Mouse (Mus musculus) ovary, adult 18-20 months (tissue): ENCODE measurements around the gene Aqp9.

Source experiments
- DNase-seq: peaks from one replicate; pipeline ENCODE4 v3.0.0; 2022; ENCODE audit warnings: low spot score, mixed read lengths

The Aqp9 gene

DNA sequence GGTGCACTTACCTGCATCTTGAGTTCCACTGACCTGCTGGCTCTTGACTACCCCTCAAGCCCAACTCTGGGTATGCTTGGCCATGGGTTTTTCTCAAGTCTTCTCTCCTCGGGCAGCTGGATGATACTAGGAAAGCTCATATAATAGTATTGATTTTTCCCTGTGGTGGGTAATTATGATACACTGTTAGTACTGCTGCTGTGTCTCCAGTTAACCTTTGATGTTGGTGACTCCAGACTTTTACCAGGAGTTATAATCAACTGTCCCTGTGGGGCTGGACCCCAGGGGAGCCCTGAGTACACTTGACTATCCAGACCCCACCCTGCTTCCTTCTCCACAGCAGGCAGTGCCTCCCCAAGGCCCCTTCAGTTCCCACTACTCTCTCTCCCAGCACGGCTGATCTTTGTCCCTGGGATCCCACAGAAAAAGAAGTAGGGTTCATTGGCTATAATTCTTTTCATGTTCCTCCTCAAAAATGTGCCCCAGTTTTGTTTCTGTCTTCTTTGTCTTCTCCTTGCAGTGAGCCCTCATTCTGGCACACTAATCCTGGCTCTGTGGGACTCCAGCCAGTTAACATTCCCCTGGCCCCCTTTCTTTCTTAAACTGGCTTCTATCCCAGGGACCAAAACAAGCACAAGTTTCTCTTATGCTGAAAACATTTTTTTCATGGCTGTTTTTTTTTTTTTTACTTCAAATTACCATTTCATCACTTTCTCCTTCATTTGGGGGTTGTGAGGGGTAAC lies 838 bp downstream of the Aqp9 start:
- no peak for DNase-seq

DNA sequence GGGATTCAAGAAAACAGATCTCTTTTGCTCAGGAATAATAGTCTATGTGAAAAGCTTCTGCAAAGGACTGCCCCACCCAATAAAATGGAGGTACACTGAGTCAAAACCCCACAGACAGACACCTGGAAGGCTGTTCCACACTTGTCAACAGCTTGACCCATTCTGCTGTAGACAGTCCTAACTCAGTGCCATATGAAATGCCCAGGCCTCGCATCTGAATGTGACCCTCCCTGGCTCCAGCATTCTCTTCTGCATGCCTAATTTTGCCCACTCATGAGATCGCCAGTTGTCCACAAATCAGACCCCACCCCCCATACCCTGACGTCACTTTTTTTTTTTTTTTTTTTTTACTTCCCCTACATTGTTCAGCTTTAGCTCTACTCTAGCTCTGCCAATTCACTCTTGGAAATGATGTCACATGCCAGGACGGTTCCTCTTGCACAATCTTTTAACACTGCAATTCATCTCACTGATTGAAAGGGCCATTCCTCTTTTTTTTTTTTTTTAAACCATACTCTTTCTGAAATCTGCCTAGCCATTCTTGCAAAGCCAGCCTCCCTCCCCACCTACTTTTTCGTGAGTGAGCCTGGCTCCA lies 1.5 kb downstream of the Aqp9 start:
- DNase-seq = no peak

DNA sequence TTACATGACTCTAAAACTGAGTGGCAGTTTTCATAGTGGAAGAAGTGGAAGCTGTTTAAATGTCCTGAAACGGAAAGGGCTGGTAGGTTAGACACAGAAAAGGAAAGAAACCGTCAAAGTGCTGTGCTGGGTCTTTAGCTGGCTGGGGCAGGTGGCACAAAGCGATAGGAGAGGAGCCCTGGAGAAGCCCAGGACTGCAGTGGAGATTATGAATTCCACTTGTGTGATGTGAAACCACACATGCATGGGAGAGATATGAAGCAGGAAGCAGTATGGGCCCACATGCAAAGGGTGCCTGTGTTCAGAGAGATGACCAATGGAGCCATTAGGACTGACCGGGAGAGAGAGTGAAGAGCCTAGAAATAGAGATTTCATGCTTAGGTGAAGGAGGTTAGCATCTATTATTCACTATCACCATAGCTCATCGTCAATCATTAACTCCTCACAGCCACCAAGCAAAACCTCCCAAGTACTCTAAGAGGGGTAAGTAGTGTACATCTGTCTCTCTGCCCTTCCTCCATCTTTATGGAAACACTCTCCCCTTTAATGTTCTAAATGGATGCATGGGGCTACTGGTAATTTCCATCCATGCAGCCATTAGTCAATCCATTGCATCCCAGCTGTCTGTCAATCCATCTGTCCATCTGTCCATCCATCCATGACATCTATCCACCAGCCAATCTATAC lies 2.3 kb downstream of the Aqp9 start:
- DNase-seq = no peak

DNA sequence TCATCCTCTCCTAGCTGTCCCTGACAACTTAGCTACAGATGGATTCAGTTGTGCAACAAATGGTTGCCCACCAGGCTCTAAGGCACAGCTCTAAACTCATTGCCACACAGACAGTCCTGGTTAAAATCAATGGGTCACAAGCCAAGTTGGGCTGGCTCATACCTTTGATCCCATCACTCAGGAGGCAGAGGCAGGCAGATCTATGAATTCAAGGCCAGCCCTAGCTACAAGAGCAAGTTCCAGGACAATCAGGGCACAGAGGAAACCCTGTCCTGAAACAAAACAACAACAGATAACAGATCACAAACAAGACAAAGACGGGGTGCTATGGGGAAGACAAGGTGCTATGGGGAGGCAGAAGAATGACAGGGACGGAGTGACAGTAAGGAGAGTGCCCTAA lies 3.0 kb downstream of the Aqp9 start:
- DNase-seq = no peak

DNA sequence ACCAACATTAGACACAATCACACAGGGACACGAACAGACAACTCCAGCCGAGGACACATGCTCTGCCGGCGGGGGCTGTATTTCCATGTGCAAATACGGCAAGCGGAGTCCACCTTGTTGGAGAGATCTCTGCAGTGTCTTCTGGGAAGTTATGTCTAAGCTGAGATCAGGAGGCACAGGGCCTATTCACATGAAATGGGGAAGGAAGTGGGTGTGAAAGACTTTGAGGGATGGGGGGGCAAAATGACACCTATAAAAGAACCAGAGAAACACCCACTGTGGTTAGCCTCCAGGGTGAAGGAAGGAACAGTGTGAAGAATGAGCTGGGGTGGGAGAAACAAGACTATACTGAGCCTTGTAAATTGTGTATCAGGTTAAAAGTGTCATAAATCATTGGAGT lies 3.4 kb downstream of the Aqp9 start:
- no peak for DNase-seq

DNA sequence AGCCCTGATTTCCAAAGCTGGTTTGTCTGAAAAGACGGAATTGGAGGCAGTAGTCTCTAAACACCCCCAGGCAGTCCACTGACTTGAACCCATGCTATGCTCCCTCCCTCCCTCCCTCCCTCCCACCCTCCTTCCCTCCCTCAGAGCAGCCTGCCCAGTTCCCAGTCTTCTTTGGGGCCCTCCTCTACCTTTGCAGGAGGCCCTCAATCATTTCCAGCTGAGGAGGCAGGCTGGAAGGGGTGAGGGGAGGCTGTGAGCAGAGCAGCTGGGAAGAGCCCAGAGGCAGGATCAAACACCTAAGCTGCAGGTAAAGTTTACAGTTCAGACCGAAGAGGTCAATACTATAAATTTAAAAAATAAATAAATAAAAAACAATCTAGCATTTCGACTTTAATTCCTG lies 4.1 kb downstream of the Aqp9 start:
- no peak for DNase-seq

DNA sequence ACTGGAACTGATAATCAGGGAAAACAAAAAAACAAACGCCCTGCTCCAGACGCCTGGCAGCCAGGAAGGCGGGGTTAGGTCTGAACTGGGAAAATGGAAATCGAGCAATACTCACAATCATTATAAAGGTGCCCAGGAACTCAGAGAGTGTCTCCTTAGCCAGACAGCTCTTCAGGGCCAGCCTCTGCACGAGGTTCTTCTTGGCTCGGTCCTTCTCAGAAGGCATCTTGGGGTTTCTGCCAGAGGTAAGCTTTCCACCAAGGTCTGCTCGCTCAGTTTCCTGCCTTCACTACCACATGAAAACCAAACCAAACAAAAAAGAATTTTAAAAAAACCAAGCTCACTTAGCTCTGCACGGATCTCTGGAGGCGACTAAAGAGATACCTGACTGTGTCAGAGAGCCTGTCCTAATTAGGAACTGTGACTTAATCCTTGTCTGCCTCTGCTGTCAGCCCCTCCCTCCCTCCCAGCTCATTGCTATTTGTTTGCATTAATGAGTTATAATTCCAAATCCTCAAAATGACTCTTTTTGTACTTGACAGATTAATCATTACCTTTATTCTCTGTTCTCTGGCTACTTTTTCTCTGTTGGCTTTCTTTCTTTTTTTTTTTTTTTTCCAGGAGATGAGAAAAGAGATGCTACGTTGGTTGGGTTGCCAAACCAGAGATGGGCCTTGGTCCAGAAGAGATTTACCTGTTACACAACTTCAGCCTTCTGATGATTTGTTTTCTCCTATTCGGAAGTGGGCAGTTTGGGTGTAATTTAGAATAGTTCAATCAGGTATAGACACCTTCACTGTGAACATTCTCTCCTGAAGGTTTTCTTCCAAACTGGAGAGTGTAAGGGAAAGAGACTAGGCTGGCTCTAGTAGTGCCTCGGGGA lies 5.4 kb downstream of the Aqp9 start:
- no peak for DNase-seq

DNA sequence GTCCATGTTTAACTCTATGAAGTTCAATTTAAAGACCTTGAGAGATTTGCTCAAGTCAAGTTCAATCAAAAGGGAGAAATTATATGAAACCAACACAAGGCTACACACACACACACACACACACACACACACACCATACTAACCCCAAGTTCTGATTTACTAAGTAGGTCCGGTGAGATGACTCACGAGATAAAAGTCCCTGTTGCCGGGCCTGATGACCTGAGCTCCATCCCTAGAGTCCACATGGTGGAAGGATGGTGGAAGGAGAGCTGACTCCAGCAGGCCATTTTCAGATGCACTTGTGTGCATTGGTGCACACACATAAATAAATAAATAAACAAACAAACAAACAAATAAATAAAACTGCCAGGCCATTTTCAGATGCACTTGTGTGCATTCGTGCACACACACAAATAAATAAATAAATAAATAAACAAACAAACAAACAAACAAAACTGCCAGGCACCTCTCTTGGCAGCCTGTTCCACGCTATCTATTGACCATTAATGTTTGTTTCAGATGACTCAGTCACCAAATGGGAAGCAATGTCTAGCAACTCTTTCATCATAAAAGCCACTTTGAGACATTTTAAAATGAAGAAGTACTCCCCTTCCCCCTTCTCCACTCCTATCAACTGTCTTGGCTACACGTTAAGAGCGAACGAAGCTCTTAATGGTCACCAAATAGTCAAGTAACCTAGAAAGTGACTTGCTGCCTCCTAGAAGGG lies 6.2 kb downstream of the Aqp9 start:
- no peak for DNase-seq

DNA sequence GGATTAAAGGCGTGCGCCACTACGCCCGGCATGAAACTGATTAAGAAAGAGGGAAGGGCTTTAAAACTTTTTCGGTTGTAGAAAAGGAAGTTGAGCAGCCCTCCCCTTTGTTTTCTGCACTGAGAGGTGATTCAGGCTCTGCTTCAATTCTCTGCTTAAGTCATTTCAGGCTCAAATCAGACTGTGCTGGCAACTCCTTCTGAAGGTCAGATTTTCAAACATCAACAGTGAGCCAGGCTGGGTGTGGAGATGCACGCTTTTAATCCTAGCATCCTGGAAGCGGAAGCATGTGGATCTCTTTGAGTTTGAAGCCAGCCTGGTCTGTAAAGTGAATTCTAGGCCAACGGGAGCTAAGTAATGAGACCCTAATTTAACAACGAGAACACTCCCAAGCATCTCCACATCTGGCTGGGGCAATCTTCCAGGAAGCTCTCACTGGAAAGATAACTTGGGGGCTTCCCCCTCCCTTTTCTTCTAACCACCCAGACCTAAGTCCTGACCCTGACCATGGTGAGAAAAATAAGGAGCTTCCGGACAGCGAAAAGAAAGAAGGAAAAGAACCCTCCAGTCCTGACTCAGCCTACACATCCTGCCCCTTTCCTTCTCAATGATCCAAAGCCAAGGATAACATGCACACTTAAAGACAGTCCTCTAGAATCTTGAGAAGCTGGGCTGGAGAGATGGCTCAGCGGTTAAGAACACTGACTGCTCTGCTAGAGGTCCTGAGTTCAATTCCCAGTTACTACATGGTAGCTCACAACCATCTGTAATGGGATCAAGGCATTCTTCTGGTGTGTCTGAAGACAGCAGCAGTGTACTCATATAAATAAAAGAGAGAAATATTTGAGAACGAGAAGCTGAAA lies 7.4 kb downstream of the Aqp9 start:
- no peak for DNase-seq

DNA sequence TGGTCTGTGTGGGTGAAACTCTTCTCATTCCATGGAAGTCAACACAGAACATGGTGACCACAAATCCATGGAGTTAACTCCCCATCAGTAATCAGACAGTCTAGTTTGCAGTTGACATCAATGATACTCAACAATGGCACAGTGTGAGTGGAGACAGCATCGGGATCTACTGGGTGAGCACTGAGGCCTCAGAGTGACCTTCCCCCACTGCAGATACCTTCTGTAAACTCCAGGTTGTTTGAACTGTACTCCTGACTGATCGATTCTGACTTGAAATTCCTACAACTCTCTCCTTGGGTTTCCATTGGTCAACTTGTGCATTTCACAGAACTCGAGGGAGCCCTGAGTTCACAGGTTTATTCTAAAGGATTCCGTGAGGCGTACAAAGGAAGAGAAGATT lies 8.8 kb downstream of the Aqp9 start:
- DNase-seq = no peak

DNA sequence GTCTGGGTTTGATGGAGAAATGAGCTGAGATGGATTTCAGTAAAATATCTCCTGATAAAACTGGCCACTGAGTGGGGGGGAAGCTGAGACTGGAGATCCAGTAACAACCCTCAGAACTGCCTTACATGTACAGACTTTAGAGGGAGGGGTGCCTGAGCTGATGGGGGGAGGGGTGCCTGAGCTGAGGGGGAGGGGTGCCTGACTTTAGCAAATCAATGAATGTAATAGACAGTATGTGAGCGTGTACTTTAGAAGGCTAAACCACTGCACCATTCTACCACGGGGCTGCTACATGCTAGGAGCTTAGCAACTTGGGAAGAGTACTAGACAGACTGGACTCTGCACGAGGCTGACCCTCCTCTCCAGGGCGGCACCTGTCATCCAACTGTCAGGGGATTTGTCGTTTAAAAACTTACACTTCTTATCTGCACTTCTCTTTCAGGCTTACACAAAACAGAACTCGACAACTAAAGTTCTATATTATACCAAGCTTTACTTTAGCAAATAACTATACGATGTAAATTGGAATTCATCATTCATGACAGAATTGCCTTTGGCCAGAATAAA lies 9.3 kb downstream of the Aqp9 start:
- no peak for DNase-seq

DNA sequence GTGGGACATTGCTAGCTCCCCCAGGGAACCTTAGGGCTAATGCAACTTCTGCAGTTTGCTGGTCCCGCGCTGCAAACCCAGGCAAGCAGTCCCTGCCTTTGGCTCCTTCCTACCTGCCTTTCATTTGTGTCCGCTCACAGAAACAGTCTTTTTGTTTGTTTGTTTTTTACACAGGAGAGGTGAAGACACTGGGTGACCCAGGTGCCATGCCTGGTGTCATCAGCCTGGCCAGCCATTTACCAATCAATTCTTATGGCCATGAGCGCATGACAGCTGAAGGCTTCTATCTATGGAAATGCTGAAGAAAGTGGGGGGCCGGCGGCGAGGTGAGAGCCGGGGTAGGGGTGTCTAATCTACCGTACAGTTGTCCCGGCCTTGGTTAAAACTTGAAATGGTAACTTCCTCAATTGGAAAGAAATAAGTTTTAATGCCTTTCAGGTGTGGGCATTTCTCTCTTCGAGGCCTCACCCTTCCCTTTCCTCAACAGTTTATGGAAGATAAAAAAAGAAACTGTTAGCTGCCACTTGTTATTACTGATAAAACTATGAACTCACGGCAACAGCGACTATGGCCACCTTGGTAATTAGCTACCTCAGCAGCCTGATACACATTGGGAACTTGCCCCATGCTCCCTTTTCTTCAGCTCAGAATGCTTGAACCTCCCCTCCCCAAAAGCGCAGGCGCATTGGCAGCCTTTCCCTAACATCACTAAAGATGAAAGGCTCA lies 10.4 kb downstream of the Aqp9 start:
- no peak for DNase-seq

DNA sequence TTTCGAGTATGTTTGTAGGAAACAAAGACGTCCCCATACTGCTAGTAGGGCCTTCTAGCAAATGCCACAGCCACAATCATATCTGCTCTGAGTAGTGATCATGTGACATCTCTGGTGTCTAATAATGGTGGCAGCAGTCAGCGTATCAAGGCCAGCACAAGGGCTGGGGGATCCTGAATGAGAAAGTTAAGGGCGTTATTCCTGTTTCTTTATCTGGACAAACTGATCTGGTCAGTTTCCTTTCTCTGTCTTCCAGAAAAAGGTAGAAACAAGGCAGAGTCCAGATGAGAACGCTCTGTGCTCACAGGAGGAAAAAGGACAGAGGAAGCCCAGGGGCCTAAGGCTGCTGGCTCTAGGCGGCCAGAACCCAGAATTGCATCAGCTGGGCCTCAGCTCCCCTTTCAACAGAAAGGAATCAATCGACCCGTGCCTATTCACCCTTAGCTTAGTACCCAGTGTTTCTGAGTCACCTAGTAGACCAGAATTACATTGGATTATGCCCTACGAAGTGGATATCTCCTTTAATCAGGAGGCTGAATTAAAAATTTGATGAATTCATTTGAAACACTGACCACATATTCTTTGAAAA lies 11.9 kb downstream of the Aqp9 start:
- DNase-seq = no peak

DNA sequence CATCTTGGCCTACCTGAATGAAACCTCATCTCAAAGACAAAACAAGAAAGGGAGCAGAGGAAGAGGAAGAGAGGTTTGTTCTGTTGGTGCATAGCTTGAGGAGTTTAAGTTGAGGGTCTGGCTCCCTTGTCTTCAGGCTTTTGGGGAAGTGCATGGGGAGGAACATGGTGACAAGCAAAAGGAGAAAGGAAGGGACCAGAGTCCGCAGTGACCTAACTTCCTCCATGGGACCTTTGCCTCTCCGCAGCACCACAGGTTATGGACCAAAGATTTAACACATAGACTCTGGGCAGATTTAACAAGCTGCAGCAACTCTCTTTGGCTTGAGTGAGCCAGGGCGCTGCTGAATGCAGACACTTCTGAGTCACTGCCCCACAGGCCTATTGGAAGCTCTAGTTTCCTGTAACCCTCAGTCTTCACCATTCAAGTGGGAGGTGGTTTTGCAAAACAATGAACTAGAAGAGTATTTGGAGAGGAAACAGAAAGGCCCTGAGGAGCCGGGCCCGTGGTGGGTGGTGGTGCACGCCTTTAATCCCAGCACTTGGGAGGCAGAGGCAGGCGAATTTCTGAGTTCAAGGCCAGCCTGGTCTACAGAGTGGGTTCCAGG lies 13.0 kb downstream of the Aqp9 start:
- DNase-seq = no peak

DNA sequence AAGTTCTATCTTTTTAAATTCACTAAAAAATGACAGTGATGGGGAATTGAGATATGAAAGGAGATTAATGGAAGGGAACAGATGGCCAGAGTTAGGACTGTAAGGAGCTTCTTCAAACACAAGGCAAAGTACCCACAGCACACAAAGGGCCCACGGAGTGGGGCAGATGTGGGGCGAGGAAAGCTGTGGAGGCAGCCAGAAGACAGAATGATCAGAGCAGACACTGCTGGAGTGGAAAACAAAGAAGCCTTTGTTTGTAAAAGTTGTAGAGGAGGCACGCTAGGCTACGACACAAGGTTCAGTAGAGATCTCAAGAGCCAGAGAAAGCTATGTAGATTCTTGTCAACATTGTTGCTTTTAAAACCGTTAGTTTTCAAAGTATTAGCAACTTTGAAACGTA lies 17.1 kb downstream of the Aqp9 start:
- no peak for DNase-seq

DNA sequence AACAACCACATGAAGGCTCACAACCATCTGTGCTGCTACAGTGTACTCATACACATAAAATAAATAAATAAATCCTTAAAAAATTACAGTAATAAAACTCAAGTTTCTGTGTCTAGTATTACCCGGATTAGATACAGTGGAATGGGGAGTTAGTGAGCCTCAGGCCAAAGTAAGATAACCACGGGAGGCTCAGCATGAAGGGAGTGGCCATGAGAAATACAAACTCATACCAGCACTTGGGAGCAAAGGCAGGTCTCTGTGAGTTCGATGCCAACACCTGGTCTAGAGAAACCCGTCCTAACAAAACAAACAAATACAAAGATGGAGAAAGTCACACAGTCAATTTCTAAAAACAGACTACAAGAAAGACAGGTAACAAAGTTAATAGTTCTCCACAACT lies 18.3 kb downstream of the Aqp9 start:
- no peak for DNase-seq

DNA sequence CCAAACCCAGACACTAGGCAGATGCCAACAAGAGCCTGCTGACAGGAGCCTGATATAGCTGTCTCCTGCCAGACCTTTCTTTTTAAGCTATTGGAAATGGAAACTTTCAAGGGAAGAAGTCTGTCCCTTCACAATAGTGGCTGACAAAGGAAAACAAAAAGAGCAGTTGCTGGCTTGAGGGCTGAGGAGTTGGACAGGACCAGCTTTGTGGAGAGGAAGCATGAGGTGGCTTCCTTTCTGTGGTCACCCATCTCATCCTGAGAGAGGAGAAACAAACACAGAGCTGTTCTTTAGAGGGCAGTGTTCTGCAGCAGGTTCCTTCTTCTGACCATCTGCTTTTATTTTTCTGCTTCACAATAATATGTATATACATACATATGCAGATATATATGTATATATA lies 19.6 kb downstream of the Aqp9 start:
- DNase-seq = no peak

DNA sequence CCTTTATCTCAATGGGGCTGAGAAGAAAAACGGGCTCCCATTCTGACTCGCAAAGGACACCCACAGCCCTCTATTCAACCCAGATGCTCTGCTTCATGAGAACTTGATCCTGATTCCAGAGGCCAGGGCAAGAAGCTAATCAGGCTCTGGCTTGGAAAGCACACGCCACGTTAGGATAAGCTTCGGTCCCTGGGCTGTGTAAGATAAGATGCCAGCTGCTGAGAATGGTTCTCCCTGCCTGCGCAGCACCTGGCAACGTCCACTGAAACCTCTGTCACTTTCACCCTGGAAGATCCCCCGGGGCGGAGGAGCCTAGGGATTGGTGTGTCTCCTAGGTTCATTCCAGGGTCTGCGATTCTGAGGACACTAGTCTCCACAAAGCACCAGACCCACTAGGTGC lies 22.3 kb downstream of the Aqp9 start:
- DNase-seq = no peak

DNA sequence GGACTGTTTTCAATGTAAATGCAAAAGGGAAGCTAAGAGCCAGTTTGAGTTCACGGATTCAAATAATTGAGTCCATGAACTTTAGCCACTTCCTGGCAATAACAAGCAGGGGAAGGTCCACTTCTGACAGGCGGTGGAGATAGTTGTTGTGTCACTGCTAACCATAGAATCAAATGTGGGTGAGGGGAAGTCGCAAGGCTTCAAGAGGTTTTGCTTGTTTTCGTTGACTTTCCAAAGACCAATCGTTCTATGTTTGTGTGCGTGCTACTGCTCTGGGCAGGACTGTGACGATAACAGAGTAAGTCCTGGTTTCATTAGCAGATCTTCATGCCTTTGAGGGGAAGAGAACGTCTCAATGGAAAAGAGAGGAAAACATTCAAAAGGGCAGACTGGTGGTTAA lies 28.3 kb downstream of the Aqp9 start:
- no peak for DNase-seq
